Comparison of ENCODE assay signal across 15 mouse cellular contexts in genomic region chr9:102216746-102217566, GRCm38 (mm10).
A peak's percentile ranks its signal among the peaks of the same experiment; 100 is the strongest.
DNase-seq lines count a peak whose midpoint lies in the region; ATAC-seq and TF ChIP-seq lines count a peak whose summit lies in the region.
"Had no signal": no experiment of that assay in that cellular context is flagged by ENCODE, and none has a peak within 500 bp of the region (broad histone marks: within the 10 kb centered on the region; RNA-seq: fewer than 3 reads in every experiment).

No protein-coding gene starts in this region.

- no peaks in the 10 kb centered on the region for H3K9me3 ChIP-seq in kidney, postnatal 0 days (replicated peaks; ENCODE audit: low read length)
- H3K9me3 ChIP-seq in kidney, embryonic 14.5 days (ENCODE audit: control insufficient read depth, low read length): no peaks in the 10 kb centered on the region
- H3K9me3 ChIP-seq in lung, postnatal 0 days (ENCODE audit: low read length): no peaks in the 10 kb centered on the region
- H3K9me3 ChIP-seq in hindbrain, embryonic 16.5 days (ENCODE audit: control insufficient read depth, low read length): no peaks in the 10 kb centered on the region
- H3K9me3 ChIP-seq: heart, embryonic 10.5 days; hindbrain, embryonic 10.5 days; limb, embryonic 12.5 days had no signal

- no peak for TF ChIP-seq EP300 in lung, postnatal 0 days (IDR thresholded peaks at IDR 0.05)

- no peak overlapping the region for H3K4me3 ChIP-seq in kidney, postnatal 0 days (replicated peaks; ENCODE audit: low read depth, low read length)
- H3K4me3 ChIP-seq in kidney, embryonic 14.5 days (ENCODE audit: low read length): no peak overlapping the region
- no peak overlapping the region for H3K4me3 ChIP-seq in lung, postnatal 0 days (ENCODE audit: low read depth, low read length)
- no peak overlapping the region for H3K4me3 ChIP-seq in hindbrain, embryonic 16.5 days (ENCODE audit: low read length)
- H3K4me3 ChIP-seq: heart, embryonic 10.5 days; hindbrain, embryonic 10.5 days; limb, embryonic 12.5 days; myocyte had no signal

- peak; percentile 3 for DNase-seq in kidney, postnatal 0 days (ENCODE audit: low spot score)
- DNase-seq in Patski (ENCODE audit: low read depth, low spot score): peak; percentile 44
- peak; percentile 76 for DNase-seq in brain, embryonic 14.5 days (ENCODE audit: low read depth)
- DNase-seq in lung, postnatal 0 days (ENCODE audit: low spot score): peak; percentile 46
- DNase-seq in thymus, postnatal 36 days: no peak
- DNase-seq: kidney, adult 11 months; liver, postnatal 0 days; spleen, adult 18-20 months; thymus, adult 18-20 months had no signal

- in situ Hi-C loops in Patski (cut with MboI; ENCODE audit: low pct_unique_long_range_greater_than_20kb): no loop called here

- no peak for ATAC-seq in kidney, postnatal 0 days (replicated peaks; ENCODE audit: low FRiP score, low read depth)
- no peak for ATAC-seq in kidney, embryonic 14.5 days (ENCODE audit: low FRiP score, low TSS enrichment)
- ATAC-seq in Patski: peak; percentile 82
- ATAC-seq in lung, postnatal 0 days: peak; percentile 77
- no peak for ATAC-seq in hindbrain, embryonic 16.5 days
- ATAC-seq: liver, postnatal 0 days had no signal

- POLR2A ChIA-PET in Patski (lab: Charles Lee): no interaction called here

- WGBS in kidney, postnatal 0 days: 57% methylated on average over 7 of the region's 7 CpGs
- 56% methylated on average over 7 of the region's 7 CpGs for WGBS in kidney, embryonic 14.5 days
- 34% methylated on average over 7 of the region's 7 CpGs for WGBS in lung, postnatal 0 days
- 54% methylated on average over 7 of the region's 7 CpGs for WGBS in hindbrain, embryonic 16.5 days

- no peak overlapping the region for H3K9ac ChIP-seq in kidney, postnatal 0 days (ENCODE audit: low read depth, low read length)
- no peak overlapping the region for H3K9ac ChIP-seq in kidney, embryonic 14.5 days (ENCODE audit: low read depth, low read length)
- no peak overlapping the region for H3K9ac ChIP-seq in lung, postnatal 0 days (replicated peaks; ENCODE audit: low read depth)
- H3K9ac ChIP-seq in hindbrain, embryonic 16.5 days (ENCODE audit: low read depth, low read length): no peak overlapping the region
- H3K9ac ChIP-seq: limb, embryonic 12.5 days; liver, postnatal 0 days had no signal

- TF ChIP-seq CTCF in kidney, postnatal 0 days (IDR thresholded peaks at IDR 0.05; ENCODE audit: low read depth): no peak
- TF ChIP-seq CTCF in Patski (IDR thresholded peaks at IDR 0.05): no peak
- no peak for TF ChIP-seq CTCF in brain, embryonic 14.5 days (IDR thresholded peaks at IDR 0.05; ENCODE audit: borderline replicate concordance, extremely low read depth, insufficient read depth, insufficient read length)
- TF ChIP-seq CTCF in lung, postnatal 0 days (IDR thresholded peaks at IDR 0.05): no peak

- H3K27ac ChIP-seq in kidney, postnatal 0 days: no peak overlapping the region
- H3K27ac ChIP-seq in kidney, embryonic 14.5 days (ENCODE audit: low read depth, low read length): no peak overlapping the region
- H3K27ac ChIP-seq in lung, postnatal 0 days (ENCODE audit: low read length): no peak overlapping the region
- no peak overlapping the region for H3K27ac ChIP-seq in hindbrain, embryonic 16.5 days (ENCODE audit: low read depth, low read length)
- H3K27ac ChIP-seq: heart, embryonic 10.5 days; hindbrain, embryonic 10.5 days; limb, embryonic 12.5 days had no signal

- no peak overlapping the region for H3K4me2 ChIP-seq in kidney, postnatal 0 days (ENCODE audit: low read length)
- H3K4me2 ChIP-seq in kidney, embryonic 14.5 days (replicated peaks; ENCODE audit: low read depth, low read length): no peak overlapping the region
- no peak overlapping the region for H3K4me2 ChIP-seq in lung, postnatal 0 days (replicated peaks; ENCODE audit: low read depth, low read length)
- no peak overlapping the region for H3K4me2 ChIP-seq in hindbrain, embryonic 16.5 days (ENCODE audit: low read length)
- H3K4me2 ChIP-seq: limb, embryonic 12.5 days had no signal

- no peak for TF ChIP-seq POLR2A in brain, embryonic 14.5 days (IDR thresholded peaks at IDR 0.05; ENCODE audit: borderline replicate concordance, extremely low read depth, insufficient read depth, insufficient read length, poor library complexity, severe bottlenecking)

- H3K27me3 ChIP-seq in kidney, postnatal 0 days (ENCODE audit: insufficient read depth, low read length): no peaks in the 10 kb centered on the region
- no peaks in the 10 kb centered on the region for H3K27me3 ChIP-seq in kidney, embryonic 14.5 days (ENCODE audit: control insufficient read depth, insufficient read depth, low read length)
- no peaks in the 10 kb centered on the region for H3K27me3 ChIP-seq in Patski
- no peaks in the 10 kb centered on the region for H3K27me3 ChIP-seq in lung, postnatal 0 days (replicated peaks; ENCODE audit: insufficient read depth, low read length)
- H3K27me3 ChIP-seq in hindbrain, embryonic 16.5 days (replicated peaks; ENCODE audit: control insufficient read depth, insufficient read depth, low read length): no peaks in the 10 kb centered on the region
- H3K27me3 ChIP-seq: limb, embryonic 12.5 days had no signal

- no peaks in the 10 kb centered on the region for H3K36me3 ChIP-seq in kidney, postnatal 0 days (ENCODE audit: insufficient read depth, low read length)
- no peaks in the 10 kb centered on the region for H3K36me3 ChIP-seq in kidney, embryonic 14.5 days (ENCODE audit: control insufficient read depth, insufficient read depth, low read length)
- no peaks in the 10 kb centered on the region for H3K36me3 ChIP-seq in lung, postnatal 0 days (ENCODE audit: insufficient read depth, low read length)
- peaks cover 2% of the 10 kb centered on the region; the same call in 1 of the 2 replicates for H3K36me3 ChIP-seq in hindbrain, embryonic 16.5 days (ENCODE audit: control insufficient read depth, insufficient read depth, low read length)
- H3K36me3 ChIP-seq: heart, embryonic 10.5 days; limb, embryonic 12.5 days had no signal

- CTCF ChIA-PET in Patski (lab: Charles Lee): interaction anchor here (1.6 kb wide), 1 partner anchor 48 kb away, joined by 3 read pairs; no protein-coding TSS in a partner anchor

- no peaks in the 10 kb centered on the region for H3K4me1 ChIP-seq in kidney, postnatal 0 days (replicated peaks; ENCODE audit: insufficient read depth, low read length)
- no peaks in the 10 kb centered on the region for H3K4me1 ChIP-seq in kidney, embryonic 14.5 days (ENCODE audit: control insufficient read depth, insufficient read depth, low read length)
- no peaks in the 10 kb centered on the region; the same call in 1 of the 2 replicates for H3K4me1 ChIP-seq in lung, postnatal 0 days (ENCODE audit: insufficient read depth, low read depth, low read length)
- peaks cover 11% of the 10 kb centered on the region for H3K4me1 ChIP-seq in hindbrain, embryonic 16.5 days (ENCODE audit: control insufficient read depth, insufficient read depth, low read depth, low read length)
- H3K4me1 ChIP-seq: heart, embryonic 10.5 days had no signal

Comparison
In these comparisons a context has a peak if more than half of its experiments do, and no peak if none do; other contexts are left out.
1. ATAC-seq: peak in Patski (single experiment) and lung, postnatal 0 days (single experiment); none in kidney, postnatal 0 days (single experiment), kidney, embryonic 14.5 days (single experiment) and hindbrain, embryonic 16.5 days (single experiment).
2. DNase-seq: peak in kidney, postnatal 0 days (single experiment), Patski (single experiment), brain, embryonic 14.5 days (single experiment) and lung, postnatal 0 days (single experiment); none in thymus, postnatal 36 days (0 of 2).